Mouse (Mus musculus) retina, adult 2 months (tissue): Measurements from ENCODE around the gene Zcchc14.

Experiments used
- DNase-seq: peaks from one replicate; pipeline ENCODE4 v3.0.0-alpha.2; 2012; ENCODE audit warnings: low read depth, low spot score

The Zcchc14 gene

GRCm38 (mm10) chr8:121585159-121585825 is 67.4 kb downstream of the Zcchc14 start:
- DNase-seq, result peak; percentile 99

GRCm38 (mm10) chr8:121584730-121585129 is 68.0 kb downstream of the Zcchc14 start:
- DNase-seq, result no peak

- no peak for DNase-seq
Observed at GRCm38 (mm10) chr8:121583653-121584052, 69.0 kb downstream of the Zcchc14 start.

GRCm38 (mm10) chr8:121580465-121580864 is 72.2 kb downstream of the Zcchc14 start:
- no peak for DNase-seq

- peak; percentile 94 for DNase-seq
Observed at GRCm38 (mm10) chr8:121578676-121579451, 73.8 kb downstream of the Zcchc14 start, which contains the start of gene Fbxo31. Fbxo31 (minus strand) TSS chr8:121578806.

GRCm38 (mm10) chr8:121577751-121578675 is 74.7 kb downstream of the Zcchc14 start:
- no peak for DNase-seq

- DNase-seq, result no peak
Observed at GRCm38 (mm10) chr8:121575661-121576060, 77.0 kb downstream of the Zcchc14 start.

GRCm38 (mm10) chr8:121573275-121573674 is 79.4 kb downstream of the Zcchc14 start:
- no peak for DNase-seq

- no peak for DNase-seq
Observed at GRCm38 (mm10) chr8:121572121-121572520, 80.6 kb downstream of the Zcchc14 start.

GRCm38 (mm10) chr8:121570801-121571200 is 81.9 kb downstream of the Zcchc14 start:
- no peak for DNase-seq

GRCm38 (mm10) chr8:121570335-121570734 is 82.4 kb downstream of the Zcchc14 start:
- DNase-seq, result no peak

GRCm38 (mm10) chr8:121568321-121568720 is 84.4 kb downstream of the Zcchc14 start:
- DNase-seq, result no peak

- no peak for DNase-seq
Observed at GRCm38 (mm10) chr8:121563701-121564100, 89.0 kb downstream of the Zcchc14 start.

- no peak for DNase-seq
Observed at GRCm38 (mm10) chr8:121562941-121563351, 89.8 kb downstream of the Zcchc14 start.

- DNase-seq, result no peak
Observed at GRCm38 (mm10) chr8:121561636-121562345, 90.9 kb downstream of the Zcchc14 start.

GRCm38 (mm10) chr8:121560432-121561100 is 92.1 kb downstream of the Zcchc14 start:
- DNase-seq, result no peak

GRCm38 (mm10) chr8:121559801-121560200 is 92.9 kb downstream of the Zcchc14 start:
- DNase-seq, result no peak

GRCm38 (mm10) chr8:121558538-121558937 is 94.2 kb downstream of the Zcchc14 start:
- no peak for DNase-seq

- DNase-seq, result no peak
Observed at GRCm38 (mm10) chr8:121557746-121558145, 95.0 kb downstream of the Zcchc14 start.

GRCm38 (mm10) chr8:121553831-121554475 is 98.7 kb downstream of the Zcchc14 start:
- DNase-seq, result no peak
